Mouse (Mus musculus) small intestine, adult 2 months (tissue): Measurements from ENCODE around the gene Trim37.

ENCODE experiments used
- CTCF ChIP-seq: fragments of 200-500 bp; IDR thresholded peaks from 2 replicates; pipeline ENCODE4 v1.5.1; 2012; ENCODE audit warnings: low read depth, mild to moderate bottlenecking, control low read depth, inconsistent platforms, low read length, moderate library complexity, mixed read lengths; ENCODE audit not compliant: insufficient replicate concordance, insufficient read length; ENCODE audit errors: extremely low read depth
- POLR2A ChIP-seq: fragments of 200-500 bp; IDR thresholded peaks from 2 replicates; pipeline ENCODE4 v1.6.1; 2012; ENCODE audit warnings: low read depth, mild to moderate bottlenecking, control low read depth, inconsistent platforms, low read length, moderate library complexity

- TF ChIP-seq CTCF (no peak), POLR2A (no peak)
Observed at GRCm38 (mm10) chr11:87241256-87241655, 114.4 kb downstream of the Trim37 start.
